Mouse (Mus musculus): ENCODE measurements at regions not wholly inside any gene's neighbourhood (a gene's known extent, or its start where the extent isn't known, plus 50 kb on each side); places are given as distances from the start of the nearest gene placed in this dataset.

GRCm38 (mm10) chr5:75372849-75373248 is 201.9 kb upstream of the Kit start:
- TF ChIP-seq CTCF (IDR thresholded peaks at IDR 0.05; ENCODE audit: low read depth, low read length) = no peak
- no peak for TF ChIP-seq POLR2A (IDR thresholded peaks at IDR 0.05; ENCODE audit: borderline replicate concordance, low read depth, low read length)
- no peak overlapping the region for H3K4me3 ChIP-seq (ENCODE audit: insufficient read depth, low read length)

GRCm38 (mm10) chr5:75377311-75378300 is 197.1 kb upstream of the Kit start:
- Histone ChIP-seq H3K27ac (ENCODE audit: insufficient read depth, low read depth, low read length) (no peak overlapping the region), H3K4me3 (ENCODE audit: insufficient read depth, low read length) (no peak overlapping the region), H3K4me1 (ENCODE audit: control insufficient read depth, insufficient read depth, low read length) (no peaks in the 10 kb centered on the region)
- TF ChIP-seq CTCF (IDR thresholded peaks at IDR 0.05; ENCODE audit: low read depth, low read length) (no peak), POLR2A (IDR thresholded peaks at IDR 0.05; ENCODE audit: borderline replicate concordance, low read depth, low read length) (no peak)

More at GRCm38 (mm10) chr5:75372849-75373248, 201.9 kb upstream of the Kit start:
- H3K4me1 ChIP-seq (ENCODE audit: control insufficient read depth, insufficient read depth, low read length) = no peaks in the 10 kb centered on the region
- H3K27ac ChIP-seq (ENCODE audit: insufficient read depth, low read depth, low read length) = no peak overlapping the region

DNA sequence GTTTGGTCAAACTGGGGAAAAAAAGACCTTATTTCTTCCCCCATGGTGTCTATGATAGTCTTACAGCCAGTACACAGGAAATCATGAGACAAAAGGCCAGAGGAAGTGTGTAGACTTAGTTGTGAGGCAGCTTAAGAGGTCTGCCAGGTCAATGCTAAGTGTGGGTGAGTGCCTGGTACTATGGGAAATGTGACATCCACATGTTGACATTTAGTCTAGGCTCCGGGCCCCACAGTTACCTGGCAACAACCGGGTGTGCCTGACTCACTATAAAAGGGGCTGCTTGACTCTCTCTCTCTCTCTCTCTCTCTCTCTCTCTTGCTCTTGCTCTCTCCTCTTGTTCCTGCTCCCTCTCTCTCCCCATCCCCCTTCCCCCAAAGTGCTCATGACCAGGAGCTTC is 196.1 kb upstream of the Kit start:
- Histone ChIP-seq H3K27ac (ENCODE audit: insufficient read depth, low read depth, low read length) (no peak overlapping the region), H3K4me1 (ENCODE audit: control insufficient read depth, insufficient read depth, low read length) (no peaks in the 10 kb centered on the region), H3K4me3 (ENCODE audit: insufficient read depth, low read length) (no peak overlapping the region)
- no peak for TF ChIP-seq CTCF (IDR thresholded peaks at IDR 0.05; ENCODE audit: low read depth, low read length)
- no peak for TF ChIP-seq POLR2A (IDR thresholded peaks at IDR 0.05; ENCODE audit: borderline replicate concordance, low read depth, low read length)

GRCm38 (mm10) chr5:75380340-75380739 is 194.4 kb upstream of the Kit start:
- H3K27ac ChIP-seq (ENCODE audit: insufficient read depth, low read depth, low read length) = no peak overlapping the region
- H3K4me3 ChIP-seq (ENCODE audit: insufficient read depth, low read length) = no peak overlapping the region
- TF ChIP-seq CTCF (IDR thresholded peaks at IDR 0.05; ENCODE audit: low read depth, low read length) (no peak), POLR2A (IDR thresholded peaks at IDR 0.05; ENCODE audit: borderline replicate concordance, low read depth, low read length) (no peak)
- no peaks in the 10 kb centered on the region for H3K4me1 ChIP-seq (ENCODE audit: control insufficient read depth, insufficient read depth, low read length)

DNA sequence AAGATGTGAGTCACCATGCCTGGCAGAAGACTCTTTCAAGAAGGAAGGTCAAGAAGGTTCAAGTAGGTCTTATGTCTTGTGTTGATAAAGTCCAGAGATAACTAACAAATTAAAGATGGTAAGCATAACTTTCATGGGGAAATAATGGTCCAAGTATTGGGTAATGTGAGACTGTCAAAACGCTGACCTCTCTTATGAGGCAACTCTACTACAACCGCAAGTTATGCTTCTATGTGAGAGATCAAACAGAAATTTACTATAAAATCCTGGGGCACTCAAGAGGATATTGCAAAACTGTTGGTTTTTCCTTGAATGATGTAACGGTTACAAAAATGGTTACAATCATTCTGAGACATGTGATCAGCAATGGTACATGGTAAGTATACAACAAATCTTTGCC is 192.6 kb upstream of the Kit start:
- no peak overlapping the region for H3K27ac ChIP-seq (ENCODE audit: insufficient read depth, low read depth, low read length)
- H3K4me3 ChIP-seq (ENCODE audit: insufficient read depth, low read length) = no peak overlapping the region
- H3K4me1 ChIP-seq (ENCODE audit: control insufficient read depth, insufficient read depth, low read length) = no peaks in the 10 kb centered on the region
- TF ChIP-seq CTCF (IDR thresholded peaks at IDR 0.05; ENCODE audit: low read depth, low read length) (no peak), POLR2A (IDR thresholded peaks at IDR 0.05; ENCODE audit: borderline replicate concordance, low read depth, low read length) (no peak)

GRCm38 (mm10) chr5:75387886-75388454 is 186.7 kb upstream of the Kit start:
- Histone ChIP-seq H3K4me1 (ENCODE audit: control insufficient read depth, insufficient read depth, low read length) (no peaks in the 10 kb centered on the region), H3K4me3 (ENCODE audit: insufficient read depth, low read length) (no peak overlapping the region), H3K27ac (ENCODE audit: insufficient read depth, low read depth, low read length) (no peak overlapping the region)
- TF ChIP-seq POLR2A (IDR thresholded peaks at IDR 0.05; ENCODE audit: borderline replicate concordance, low read depth, low read length) (no peak), CTCF (IDR thresholded peaks at IDR 0.05; ENCODE audit: low read depth, low read length) (no peak)

DNA sequence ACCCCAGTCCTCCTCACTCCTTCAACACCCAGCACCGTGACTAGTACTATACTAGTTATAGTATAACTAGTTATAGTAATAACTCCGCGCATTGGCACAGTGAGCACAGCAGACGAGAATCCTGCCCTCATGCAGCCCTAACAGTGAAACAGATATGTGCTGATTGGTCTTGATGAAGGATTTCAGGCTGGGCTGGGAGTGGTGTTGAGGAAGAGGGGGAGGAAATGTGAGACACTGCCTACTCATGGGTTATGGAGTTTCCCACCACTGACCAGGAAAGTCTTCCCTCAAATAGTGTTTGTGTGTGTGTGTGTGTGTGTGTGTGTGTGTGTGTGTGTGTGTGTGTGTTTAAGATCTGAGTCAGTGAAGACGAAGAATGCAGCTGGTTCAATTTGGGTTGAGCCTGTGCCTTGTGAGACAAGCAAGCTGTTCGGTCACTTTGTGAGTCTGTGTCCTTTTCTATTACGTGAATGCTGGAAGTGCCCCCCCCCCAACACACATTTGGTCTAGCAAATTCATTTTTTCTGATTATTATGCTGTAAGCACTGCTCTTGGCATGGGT is 185.9 kb upstream of the Kit start:
- H3K27ac ChIP-seq (ENCODE audit: insufficient read depth, low read depth, low read length) = no peak overlapping the region
- no peak overlapping the region for H3K4me3 ChIP-seq (ENCODE audit: insufficient read depth, low read length)
- H3K4me1 ChIP-seq (ENCODE audit: control insufficient read depth, insufficient read depth, low read length) = no peaks in the 10 kb centered on the region
- TF ChIP-seq POLR2A (IDR thresholded peaks at IDR 0.05; ENCODE audit: borderline replicate concordance, low read depth, low read length) (no peak), CTCF (IDR thresholded peaks at IDR 0.05; ENCODE audit: low read depth, low read length) (no peak)

- Histone ChIP-seq H3K4me3 (ENCODE audit: insufficient read depth, low read length) (no peak overlapping the region), H3K4me1 (ENCODE audit: control insufficient read depth, insufficient read depth, low read length) (no peaks in the 10 kb centered on the region), H3K27ac (ENCODE audit: insufficient read depth, low read depth, low read length) (no peak overlapping the region)
- TF ChIP-seq POLR2A (IDR thresholded peaks at IDR 0.05; ENCODE audit: borderline replicate concordance, low read depth, low read length) (no peak), CTCF (IDR thresholded peaks at IDR 0.05; ENCODE audit: low read depth, low read length) (no peak)
Measured at GRCm38 (mm10) chr5:75389433-75389971, 185.2 kb upstream of the Kit start.

DNA sequence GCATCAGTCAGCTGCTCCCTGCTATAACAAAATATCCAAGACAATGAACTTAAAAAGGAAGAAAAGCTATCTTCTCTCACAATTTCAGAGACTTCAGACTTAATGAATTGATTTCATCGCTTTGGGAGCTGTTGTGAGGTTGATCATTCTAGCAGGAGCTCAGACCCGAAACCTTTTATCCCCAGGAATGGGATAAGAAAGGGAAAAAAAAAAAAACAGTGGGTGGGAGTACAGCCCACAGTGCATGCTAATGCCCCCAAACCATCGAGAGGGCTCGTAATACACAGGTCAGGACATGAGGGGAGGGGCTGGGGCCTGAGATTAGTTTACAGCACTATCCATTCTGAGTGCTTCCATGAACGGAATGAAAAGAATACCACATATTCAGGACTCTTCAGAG is 175.9 kb upstream of the Kit start:
- Histone ChIP-seq H3K27ac (ENCODE audit: insufficient read depth, low read depth, low read length) (no peak overlapping the region), H3K4me3 (ENCODE audit: insufficient read depth, low read length) (no peak overlapping the region), H3K4me1 (ENCODE audit: control insufficient read depth, insufficient read depth, low read length) (no peaks in the 10 kb centered on the region)
- TF ChIP-seq POLR2A (IDR thresholded peaks at IDR 0.05; ENCODE audit: borderline replicate concordance, low read depth, low read length) (no peak), CTCF (IDR thresholded peaks at IDR 0.05; ENCODE audit: low read depth, low read length) (no peak)

Data from bone marrow macrophage, adult 2 months (primary cell).